Mouse (Mus musculus) stomach, embryonic 16.5 days (tissue): ENCODE data around the gene Psme1. TPM values are rescaled to one million over a fixed set of nuclear protein-coding genes. Genes with fewer than 3 reads are reported as not detected.
A peak's percentile ranks its signal among the peaks of the same experiment; 100 is the strongest.

Source experiments
- ATAC-seq: fragments of 200-750 bp; cut with Nextera tagmentation; 2 replicates; pipeline ENCODE4 v1.8.0; 2017; ENCODE audit warnings: moderate number of reproducible peaks, moderate TSS enrichment; ENCODE audit not compliant: insufficient read depth, low FRiP score
- H3K27ac ChIP-seq: fragments of 300-500 bp; sonication (generic); 2 replicates; pipeline ENCODE4 v1.5.1; 2014; ENCODE audit warnings: low read length
- H3K27me3 ChIP-seq: fragments of 300-500 bp; sonication (generic); 2 replicates; pipeline ENCODE4 v1.6.1; 2014; ENCODE audit warnings: low read length, control low read depth, mixed read lengths; ENCODE audit not compliant: control insufficient read depth, insufficient read depth
- H3K36me3 ChIP-seq: fragments of 300-500 bp; sonication (generic); 2 replicates; pipeline ENCODE4 v1.6.1; 2014; ENCODE audit warnings: low read length; ENCODE audit not compliant: control insufficient read depth, insufficient read depth
- H3K4me1 ChIP-seq: fragments of 300-500 bp; sonication (generic); 2 replicates; pipeline ENCODE4 v1.6.1; 2014; ENCODE audit warnings: low read length, control low read depth, mixed read lengths; ENCODE audit not compliant: control insufficient read depth, insufficient read depth
- H3K4me2 ChIP-seq: fragments of 300-500 bp; sonication (generic); 2 replicates; pipeline ENCODE4 v1.6.1; 2014; ENCODE audit warnings: low read depth, low read length, mixed read lengths
- H3K4me3 ChIP-seq: fragments of 300-500 bp; sonication (generic); replicated peaks from 2 replicates; pipeline ENCODE4 v1.5.1; 2014; ENCODE audit warnings: mild to moderate bottlenecking, low read length
- H3K9ac ChIP-seq: fragments of 300-500 bp; sonication (generic); 2 replicates; pipeline ENCODE4 v1.6.1; 2014; ENCODE audit warnings: low read length
- H3K9me3 ChIP-seq: fragments of 300-500 bp; sonication (generic); replicated peaks from 2 replicates; pipeline ENCODE4 v1.6.1; 2016; ENCODE audit warnings: low read length, control low read depth; ENCODE audit not compliant: control insufficient read depth
- WGBS: fragments of 180-500 bp; shearing (Covaris S2); extraction: QIAGEN DNeasy Blood & Tissue Kit; methylation state at CpG from one replicate; pipeline ENCODE4 v1.1.7; 2014; 5-methylcytosine and 5-hydroxymethylcytosine counted together
- polyA plus RNA-seq: library from polyadenylated mRNA; unstranded; fragments of >200 nt; fragmentation: Nextera tagmentation; extraction: Ambion mirVana; gene quantifications from 2 replicates; pipeline ENCODE4 v1.2.1, GENCODE M21; 2015

Psme1 gene
- polyA plus RNA-seq, 1 experiment from 2014 or later = 162 TPM

- no peak for ATAC-seq
- Histone ChIP-seq H3K4me2 (no peak overlapping the region), H3K27ac (no peak overlapping the region), H3K27me3 (no peaks in the 10 kb centered on the region), H3K4me3 (no peak overlapping the region), H3K4me1 (peaks cover 3% of the 10 kb centered on the region; the same call in 1 of the 2 replicates), H3K36me3 (peaks cover 5% of the 10 kb centered on the region; the same call in 1 of the 2 replicates), H3K9me3 (no peaks in the 10 kb centered on the region), H3K9ac (no peak overlapping the region)
- WGBS = 88% methylated on average over 8 of the region's 8 CpGs
These were observed 26.1 kb upstream of the Psme1 start for GRCm38 (mm10) chr14:55551794-55552193.

- H3K4me2 ChIP-seq = no peak overlapping the region
- no peaks in the 10 kb centered on the region for H3K36me3 ChIP-seq
- H3K4me1 ChIP-seq = peaks cover 6% of the 10 kb centered on the region; the same call in 1 of the 2 replicates
- H3K4me3 ChIP-seq = no peak overlapping the region
- H3K9me3 ChIP-seq = no peaks in the 10 kb centered on the region
- H3K9ac ChIP-seq = no peak overlapping the region
- no peaks in the 10 kb centered on the region for H3K27me3 ChIP-seq
- no peak for ATAC-seq
- H3K27ac ChIP-seq = no peak overlapping the region
These were observed 23.3 kb upstream of the Psme1 start for GRCm38 (mm10) chr14:55554635-55555034.

GRCm38 (mm10) chr14:55555788-55556187 lies 22.1 kb upstream of the Psme1 start:
- 79% methylated on average over 3 of the region's 3 CpGs for WGBS
- Histone ChIP-seq H3K4me1 (peaks cover 6% of the 10 kb centered on the region; the same call in 1 of the 2 replicates), H3K9ac (no peak overlapping the region), H3K27ac (no peak overlapping the region), H3K36me3 (no peaks in the 10 kb centered on the region), H3K27me3 (no peaks in the 10 kb centered on the region), H3K4me3 (no peak overlapping the region), H3K9me3 (no peaks in the 10 kb centered on the region), H3K4me2 (no peak overlapping the region)
- ATAC-seq = no peak

- no peak overlapping the region for H3K4me2 ChIP-seq
- no peak overlapping the region for H3K9ac ChIP-seq
- H3K4me1 ChIP-seq = peaks cover 16% of the 10 kb centered on the region
- no peaks in the 10 kb centered on the region for H3K9me3 ChIP-seq
- H3K27me3 ChIP-seq = no peaks in the 10 kb centered on the region
- H3K4me3 ChIP-seq = no peak overlapping the region
- H3K27ac ChIP-seq = peak overlapping the region; percentile 85
- 16% methylated on average over 5 of the region's 5 CpGs for WGBS
- no peak for ATAC-seq
- H3K36me3 ChIP-seq = no peaks in the 10 kb centered on the region
These were observed 20.9 kb upstream of the Psme1 start for GRCm38 (mm10) chr14:55557003-55557402.

GRCm38 (mm10) chr14:55557587-55557986 lies 20.3 kb upstream of the Psme1 start:
- H3K4me1 ChIP-seq = peaks cover 19% of the 10 kb centered on the region
- no peak overlapping the region for H3K9ac ChIP-seq
- 76% methylated on average over 3 of the region's 3 CpGs for WGBS
- no peaks in the 10 kb centered on the region for H3K9me3 ChIP-seq
- H3K27ac ChIP-seq = peak overlapping the region; percentile 85
- no peaks in the 10 kb centered on the region for H3K27me3 ChIP-seq
- no peaks in the 10 kb centered on the region for H3K36me3 ChIP-seq
- no peak overlapping the region for H3K4me3 ChIP-seq
- H3K4me2 ChIP-seq = no peak overlapping the region
- ATAC-seq = no peak

GRCm38 (mm10) chr14:55558740-55559448 lies 19.0 kb upstream of the Psme1 start:
- peaks cover 19% of the 10 kb centered on the region for H3K4me1 ChIP-seq
- H3K9ac ChIP-seq = no peak overlapping the region
- H3K9me3 ChIP-seq = no peaks in the 10 kb centered on the region
- ATAC-seq = no peak
- WGBS = 52% methylated on average over 6 of the region's 6 CpGs
- H3K27ac ChIP-seq = no peak overlapping the region
- no peaks in the 10 kb centered on the region for H3K27me3 ChIP-seq
- peak overlapping the region; percentile 64; the same call in 1 of the 2 replicates for H3K4me3 ChIP-seq
- H3K36me3 ChIP-seq = no peaks in the 10 kb centered on the region
- peak overlapping the region; percentile 61 for H3K4me2 ChIP-seq

GRCm38 (mm10) chr14:55559799-55560201 lies 18.1 kb upstream of the Psme1 start, which contains the start of gene Dcaf11:
Gene Dcaf11, plus strand, starts transcription at chr14:55560006.
- Histone ChIP-seq H3K27me3 (no peaks in the 10 kb centered on the region), H3K36me3 (no peaks in the 10 kb centered on the region), H3K9ac (peak within 1 kb of the TSS; percentile 80), H3K9me3 (no peaks in the 10 kb centered on the region), H3K27ac (peak within 1 kb of the TSS; percentile 97), H3K4me1 (peaks cover 19% of the 10 kb centered on the region), H3K4me3 (peak within 1 kb of the TSS; percentile 64), H3K4me2 (peak within 1 kb of the TSS; percentile 86)
- ATAC-seq = peak; percentile 82
- under 1% methylated on average over 27 of the region's 27 CpGs for WGBS

GRCm38 (mm10) chr14:55560202-55561073 lies 17.5 kb upstream of the Psme1 start, which contains the start of gene A730061H03Rik:
Gene A730061H03Rik, minus strand, starts transcription at chr14:55560406.
- peak within 1 kb of the TSS; percentile 80 for H3K9ac ChIP-seq
- peak within 1 kb of the TSS; percentile 97 for H3K27ac ChIP-seq
- H3K36me3 ChIP-seq = peaks cover 3% of the 10 kb centered on the region; the same call in 1 of the 2 replicates
- H3K4me1 ChIP-seq = peaks cover 19% of the 10 kb centered on the region
- H3K4me3 ChIP-seq = peak within 1 kb of the TSS; percentile 64
- WGBS = under 1% methylated on average over 51 of the region's 51 CpGs
- H3K9me3 ChIP-seq = no peaks in the 10 kb centered on the region
- ATAC-seq = peak; percentile 95
- peak within 1 kb of the TSS; percentile 86 for H3K4me2 ChIP-seq
- H3K27me3 ChIP-seq = no peaks in the 10 kb centered on the region

- peak overlapping the region; percentile 40 for H3K9ac ChIP-seq
- no peaks in the 10 kb centered on the region for H3K9me3 ChIP-seq
- H3K27me3 ChIP-seq = no peaks in the 10 kb centered on the region
- peaks cover 15% of the 10 kb centered on the region for H3K4me1 ChIP-seq
- ATAC-seq = no peak
- peaks cover 13% of the 10 kb centered on the region for H3K36me3 ChIP-seq
- 83% methylated on average over 10 of the region's 10 CpGs for WGBS
- H3K4me2 ChIP-seq = 0 out of 2 replicates have a peak overlapping the region, but pooled peaks have one; percentile 86
- H3K27ac ChIP-seq = no peak overlapping the region
- H3K4me3 ChIP-seq = no peak overlapping the region
These were observed 16.1 kb upstream of the Psme1 start for GRCm38 (mm10) chr14:55561860-55562259.
